Mouse (Mus musculus): ENCODE results near the gene Ablim1. TPM values are rescaled to one million over a fixed set of nuclear protein-coding genes. Genes with fewer than 3 reads are reported as not detected.
A peak's percentile ranks its signal among the peaks of the same experiment; 100 is the strongest.

The Ablim1 gene
- total and polyA plus RNA-seq, 3 experiments: 101 to 454 (median 418) TPM

- Histone ChIP-seq H3K79me2 (replicated peaks; ENCODE audit: control insufficient read depth, insufficient read depth, low read length) (no peaks in the 10 kb centered on the region), H3K27me3 (ENCODE audit: control insufficient read depth, insufficient read depth, low read length) (no peaks in the 10 kb centered on the region; the same call in 1 of the 2 replicates), H3K4me1 (ENCODE audit: control insufficient read depth, insufficient read depth, low read length) (peaks cover 6% of the 10 kb centered on the region), H3K4me3 (no peak overlapping the region), H3K36me3 (ENCODE audit: control insufficient read depth, insufficient read depth, low read length) (no peaks in the 10 kb centered on the region), H3K9ac (ENCODE audit: low read depth, low read length) (no peak overlapping the region), H3K27ac (no peak overlapping the region)
- no peak for DNase-seq
- intact Hi-C loops (cut with DNase I): no loop called here
- WGBS: 67% methylated on average over 6 of the region's 6 CpGs
- TF ChIP-seq CTCF (IDR thresholded peaks at IDR 0.05): no peak
- no peak for TF ChIP-seq POLR2A (IDR thresholded peaks at IDR 0.05; ENCODE audit: insufficient read depth, low read depth, low read length)
- TF ChIP-seq EP300 (IDR thresholded peaks at IDR 0.05; ENCODE audit: insufficient read depth, low read depth, low read length): no peak
Observed at GRCm38 (mm10) chr19:57013271-57013677, 301.4 kb downstream of the Ablim1 start.

DNA sequence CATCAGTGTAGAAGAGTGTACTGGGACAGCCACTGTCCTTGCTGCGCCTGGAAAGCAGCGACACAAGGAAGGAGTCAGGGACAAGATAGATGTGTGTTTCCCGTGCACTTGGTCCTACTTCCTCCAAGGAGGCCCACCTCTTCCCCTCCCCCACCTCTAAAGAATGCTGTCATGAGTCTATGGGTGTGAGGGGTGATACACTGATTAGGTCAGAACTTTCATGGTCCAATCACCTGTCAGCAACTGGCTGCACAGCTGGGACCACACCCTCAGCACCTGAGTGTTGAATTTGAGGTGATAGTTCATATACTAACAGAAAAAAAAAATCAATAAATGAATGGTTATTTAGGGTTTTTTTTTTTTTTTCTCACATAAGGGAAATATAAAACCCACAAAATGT lies 302.7 kb downstream of the Ablim1 start:
- Histone ChIP-seq H3K79me2 (replicated peaks; ENCODE audit: control insufficient read depth, insufficient read depth, low read length) (no peaks in the 10 kb centered on the region), H3K4me1 (ENCODE audit: control insufficient read depth, insufficient read depth, low read length) (peaks cover 3% of the 10 kb centered on the region; the same call in 1 of the 2 replicates), H3K27ac (no peak overlapping the region), H3K36me3 (ENCODE audit: control insufficient read depth, insufficient read depth, low read length) (no peaks in the 10 kb centered on the region), H3K9ac (ENCODE audit: low read depth, low read length) (no peak overlapping the region), H3K4me3 (no peak overlapping the region), H3K27me3 (ENCODE audit: control insufficient read depth, insufficient read depth, low read length) (peaks cover 6% of the 10 kb centered on the region)
- WGBS: 73% methylated on average over 3 of the region's 3 CpGs
- no peak for DNase-seq
- intact Hi-C loops (cut with DNase I): no loop called here
- TF ChIP-seq EP300 (IDR thresholded peaks at IDR 0.05; ENCODE audit: insufficient read depth, low read depth, low read length) (no peak), POLR2A (IDR thresholded peaks at IDR 0.05; ENCODE audit: insufficient read depth, low read depth, low read length) (no peak), CTCF (IDR thresholded peaks at IDR 0.05) (no peak)

DNA sequence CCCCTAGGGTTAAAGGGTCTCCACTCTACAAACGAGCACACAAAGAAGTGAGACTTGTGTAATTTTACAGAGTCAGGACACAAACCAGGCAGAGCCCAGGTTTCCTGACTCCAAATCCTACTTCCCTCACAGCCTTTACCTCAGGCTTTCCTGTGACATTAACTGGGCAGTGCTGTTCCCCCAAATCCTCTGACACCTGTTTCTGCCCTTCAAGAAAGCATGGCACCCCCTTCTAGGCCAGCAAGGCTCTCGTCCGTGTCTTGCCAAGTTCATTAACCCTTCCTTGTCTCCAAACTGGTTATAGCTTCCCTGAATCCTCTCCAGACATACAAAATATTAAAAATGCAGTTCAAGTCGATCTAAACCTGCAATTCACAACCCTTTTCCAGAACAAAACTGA lies 304.7 kb downstream of the Ablim1 start:
- H3K4me1 ChIP-seq (ENCODE audit: control insufficient read depth, insufficient read depth, low read length): no peaks in the 10 kb centered on the region; the same call in none of the 2 replicates
- H3K36me3 ChIP-seq (ENCODE audit: control insufficient read depth, insufficient read depth, low read length): no peaks in the 10 kb centered on the region
- H3K9ac ChIP-seq (ENCODE audit: low read depth, low read length): no peak overlapping the region
- 60% methylated on average over 4 of the region's 4 CpGs for WGBS
- no peak overlapping the region for H3K27ac ChIP-seq
- H3K79me2 ChIP-seq (replicated peaks; ENCODE audit: control insufficient read depth, insufficient read depth, low read length): no peaks in the 10 kb centered on the region
- H3K27me3 ChIP-seq (ENCODE audit: control insufficient read depth, insufficient read depth, low read length): peaks cover 6% of the 10 kb centered on the region
- intact Hi-C loops (cut with DNase I): no loop called here
- no peak for DNase-seq
- no peak for TF ChIP-seq EP300 (IDR thresholded peaks at IDR 0.05; ENCODE audit: insufficient read depth, low read depth, low read length)
- no peak for TF ChIP-seq POLR2A (IDR thresholded peaks at IDR 0.05; ENCODE audit: insufficient read depth, low read depth, low read length)
- no peak for TF ChIP-seq CTCF (IDR thresholded peaks at IDR 0.05)
- no peak overlapping the region for H3K4me3 ChIP-seq

- Histone ChIP-seq H3K27ac (no peak overlapping the region), H3K27me3 (ENCODE audit: control insufficient read depth, insufficient read depth, low read length) (peaks cover 6% of the 10 kb centered on the region), H3K36me3 (ENCODE audit: control insufficient read depth, insufficient read depth, low read length) (no peaks in the 10 kb centered on the region), H3K4me3 (no peak overlapping the region), H3K79me2 (replicated peaks; ENCODE audit: control insufficient read depth, insufficient read depth, low read length) (no peaks in the 10 kb centered on the region), H3K4me1 (ENCODE audit: control insufficient read depth, insufficient read depth, low read length) (no peaks in the 10 kb centered on the region; the same call in 1 of the 2 replicates), H3K9ac (ENCODE audit: low read depth, low read length) (no peak overlapping the region)
- 77% methylated on average over 4 of the region's 4 CpGs for WGBS
- DNase-seq: no peak
- intact Hi-C loops (cut with DNase I): loop anchor here (5.0 kb wide), 1 partner anchor 67 kb away; no protein-coding TSS in a partner anchor
- TF ChIP-seq POLR2A (IDR thresholded peaks at IDR 0.05; ENCODE audit: insufficient read depth, low read depth, low read length) (no peak), CTCF (IDR thresholded peaks at IDR 0.05) (no peak), EP300 (IDR thresholded peaks at IDR 0.05; ENCODE audit: insufficient read depth, low read depth, low read length) (no peak)
Observed at GRCm38 (mm10) chr19:57009653-57010052, 305.1 kb downstream of the Ablim1 start.

- 2% methylated on average over 68 of the region's 68 CpGs for WGBS
- peak within 1 kb of the TSS; percentile 74 for H3K4me3 ChIP-seq
- no peaks in the 10 kb centered on the region for H3K79me2 ChIP-seq (replicated peaks; ENCODE audit: control insufficient read depth, insufficient read depth, low read length)
- no peaks in the 10 kb centered on the region for H3K36me3 ChIP-seq (ENCODE audit: control insufficient read depth, insufficient read depth, low read length)
- H3K27ac ChIP-seq: peak within 1 kb of the TSS; percentile 77
- peaks cover 3% of the 10 kb centered on the region; the same call in 1 of the 2 replicates for H3K4me1 ChIP-seq (ENCODE audit: control insufficient read depth, insufficient read depth, low read length)
- TF ChIP-seq EP300 (IDR thresholded peaks at IDR 0.05; ENCODE audit: insufficient read depth, low read depth, low read length) (0 out of 2 replicates have a peak, but pooled peaks have one; percentile 48), POLR2A (IDR thresholded peaks at IDR 0.05; ENCODE audit: insufficient read depth, low read depth, low read length) (no peak), CTCF (IDR thresholded peaks at IDR 0.05) (peak; percentile 85)
- H3K9ac ChIP-seq (ENCODE audit: low read depth, low read length): peak within 1 kb of the TSS; percentile 76
- intact Hi-C loops (cut with DNase I): loop anchor here (1.0 to 5.0 kb wide), 2 partner anchors 66 to 89 kb away; no protein-coding TSS in a partner anchor
- peaks cover 6% of the 10 kb centered on the region for H3K27me3 ChIP-seq (ENCODE audit: control insufficient read depth, insufficient read depth, low read length)
- DNase-seq: peak; percentile 74 to 80
Observed at GRCm38 (mm10) chr19:57007781-57008710, 306.7 kb downstream of the Ablim1 start, which contains the start of gene Afap1l2. Gene Afap1l2, minus strand, starts transcription at chr19:57008228.

Measured in heart, adult 2 months (tissue).